Mouse (Mus musculus): ENCODE measurements around the gene Lrrc8d.

The Lrrc8d gene

DNA sequence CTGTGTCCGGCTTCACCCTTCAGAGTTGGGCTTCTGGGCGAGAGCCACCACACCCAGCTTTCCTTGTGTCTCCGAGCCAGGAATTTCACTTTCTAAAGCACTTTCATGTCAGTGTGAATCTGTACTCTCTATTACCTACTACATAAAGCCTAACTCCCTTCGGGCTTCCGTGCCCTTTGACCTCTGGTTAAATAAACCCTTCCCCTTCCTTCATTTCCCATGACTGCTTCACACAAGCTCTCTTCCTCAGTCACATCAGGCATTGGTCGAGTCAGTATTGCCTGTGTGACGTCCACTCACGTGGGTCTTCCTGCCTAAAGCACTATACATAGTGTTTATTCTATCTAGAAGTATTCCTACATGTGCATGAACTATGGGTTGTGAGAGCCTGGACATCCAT, 77.9 kb downstream of the Lrrc8d start:
- no peak for DNase-seq

- DNase-seq = no peak
Observed at GRCm38 (mm10) chr5:105778189-105778588, 78.4 kb downstream of the Lrrc8d start.

DNA sequence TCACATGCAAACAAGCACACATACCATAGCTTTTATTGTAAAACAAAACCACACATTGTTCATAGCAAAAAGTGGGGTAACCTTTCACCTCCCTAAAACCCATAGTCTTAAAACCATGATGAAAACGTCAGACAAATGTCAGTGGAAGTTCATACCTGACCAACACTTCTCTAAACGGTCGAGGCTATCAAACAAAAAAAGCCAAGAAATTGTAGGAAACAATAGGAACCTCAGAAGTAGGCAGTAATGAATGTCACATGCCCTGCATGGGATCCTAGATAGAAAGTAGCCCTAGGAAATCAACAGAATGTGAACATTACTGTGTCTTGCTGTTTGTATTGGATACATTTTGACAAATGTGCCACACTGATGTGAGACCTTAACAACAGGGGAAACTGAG, 79.0 kb downstream of the Lrrc8d start:
- DNase-seq = no peak

DNA sequence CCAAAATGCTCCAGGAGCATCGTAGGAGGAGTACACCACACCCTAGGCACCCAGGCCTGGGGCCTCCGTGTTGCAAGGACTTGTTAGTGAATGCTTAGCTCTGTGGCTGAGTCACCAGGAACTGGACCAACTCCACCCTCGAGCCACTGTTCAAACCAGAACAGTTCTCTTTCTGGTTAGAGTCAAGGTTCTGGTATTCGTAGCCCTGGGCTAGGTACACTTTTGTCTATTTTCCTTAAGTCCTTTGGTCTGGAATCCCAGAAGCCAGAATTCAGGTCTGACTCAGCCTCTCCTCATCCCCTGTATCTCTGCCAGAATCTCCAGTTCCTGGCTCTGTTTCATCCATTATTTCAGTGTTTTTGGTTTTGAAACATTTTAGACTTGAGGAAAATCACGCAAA, 79.6 kb downstream of the Lrrc8d start:
- no peak for DNase-seq

GRCm38 (mm10) chr5:105783848-105784247, 84.1 kb downstream of the Lrrc8d start:
- no peak for DNase-seq

DNA sequence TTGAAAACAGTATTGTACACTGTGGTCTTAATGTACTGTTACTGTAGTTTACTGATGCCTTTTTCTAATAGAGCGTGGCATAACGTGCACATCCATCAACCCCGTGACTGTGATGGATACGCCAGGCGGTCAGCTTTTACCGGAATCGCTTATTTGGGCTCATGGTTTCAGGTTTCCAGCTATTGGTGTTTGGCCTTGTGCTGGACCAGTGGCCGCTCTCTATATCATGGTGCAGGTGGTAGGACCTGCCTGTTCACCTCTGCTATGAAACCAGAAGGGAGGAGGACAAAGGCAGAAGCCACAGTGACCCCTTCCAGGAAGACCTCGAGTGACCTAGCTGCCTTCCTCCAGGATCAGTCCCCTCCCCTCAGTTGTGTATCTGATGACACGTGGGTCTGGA, 85.0 kb downstream of the Lrrc8d start:
- no peak for DNase-seq

DNA sequence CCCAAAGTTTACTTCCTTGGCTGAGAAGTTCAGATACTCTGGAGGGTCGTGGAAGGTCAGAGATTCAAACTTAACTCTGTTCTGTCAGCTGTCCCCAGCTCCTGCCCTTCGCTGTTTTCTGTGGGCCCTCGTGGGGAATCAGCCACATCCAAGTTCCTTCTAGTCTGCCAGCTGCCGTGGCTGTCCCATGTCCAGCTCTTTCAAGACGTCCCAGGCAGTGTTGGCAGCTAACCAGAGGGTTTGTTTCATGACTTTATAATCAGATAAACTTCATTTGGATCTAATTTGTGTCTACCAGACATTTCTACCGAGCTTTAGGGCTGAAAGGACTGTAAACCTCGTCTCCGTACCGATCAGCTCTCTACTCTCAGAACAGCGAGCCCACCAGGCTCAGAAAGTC, 87.8 kb downstream of the Lrrc8d start:
- DNase-seq = no peak

- no peak for DNase-seq
Observed at GRCm38 (mm10) chr5:105789801-105790200, 90.0 kb downstream of the Lrrc8d start.

- no peak for DNase-seq
Observed at GRCm38 (mm10) chr5:105792331-105792801, 92.6 kb downstream of the Lrrc8d start.

GRCm38 (mm10) chr5:105792853-105793547, 93.2 kb downstream of the Lrrc8d start:
- DNase-seq = no peak

- DNase-seq = no peak
Observed at GRCm38 (mm10) chr5:105793548-105793940, 93.8 kb downstream of the Lrrc8d start.

GRCm38 (mm10) chr5:105798421-105798820, 98.7 kb downstream of the Lrrc8d start:
- DNase-seq = no peak

- no peak for DNase-seq
Observed at GRCm38 (mm10) chr5:105799850-105800635, 100.3 kb downstream of the Lrrc8d start.

DNA sequence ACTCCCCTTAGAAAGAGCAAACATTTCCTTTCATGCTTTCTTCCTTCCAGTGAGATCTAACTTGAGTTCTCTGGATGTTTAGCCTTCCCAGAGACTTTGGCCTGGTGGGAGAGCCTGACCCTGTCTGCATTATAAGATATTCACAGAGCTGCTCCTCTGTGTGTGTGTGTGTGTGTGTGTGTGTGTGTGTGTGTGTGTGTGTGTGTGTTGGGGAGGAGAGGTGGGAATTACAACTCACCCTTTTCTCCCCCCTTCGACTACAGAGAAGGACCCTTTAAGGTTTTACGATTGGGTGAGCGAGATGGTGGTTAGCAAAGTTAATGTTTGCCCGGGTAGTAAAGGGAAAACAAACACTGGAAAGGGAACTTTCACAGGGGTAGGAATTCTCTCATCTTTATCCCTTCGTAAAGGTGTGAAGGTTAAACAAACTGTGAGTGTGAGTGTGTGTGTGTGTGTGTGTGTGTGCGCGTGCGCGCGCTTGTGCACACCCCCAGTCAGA, 101.3 kb downstream of the Lrrc8d start:
- no peak for DNase-seq

DNA sequence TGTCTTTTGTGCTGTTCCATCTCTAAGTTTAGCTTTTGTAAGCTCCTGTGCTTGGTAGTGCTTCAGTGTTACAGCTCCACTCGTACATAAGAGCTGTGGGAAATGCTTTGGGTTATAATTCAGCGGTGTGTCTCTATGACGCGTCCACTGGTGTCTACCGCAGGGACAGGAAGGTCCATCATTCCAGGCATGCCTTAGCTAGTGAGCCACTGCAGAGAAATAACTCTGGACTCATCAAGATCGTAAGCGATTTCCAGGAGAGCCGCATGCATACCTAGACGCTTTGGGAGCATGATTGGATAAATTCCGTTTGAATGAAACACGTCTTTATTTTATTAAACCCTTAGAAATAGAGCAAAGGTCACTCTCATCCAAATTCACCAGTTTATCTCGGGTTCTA, 106.2 kb downstream of the Lrrc8d start:
- no peak for DNase-seq

GRCm38 (mm10) chr5:105807461-105807860, 107.7 kb downstream of the Lrrc8d start:
- DNase-seq = no peak

DNA sequence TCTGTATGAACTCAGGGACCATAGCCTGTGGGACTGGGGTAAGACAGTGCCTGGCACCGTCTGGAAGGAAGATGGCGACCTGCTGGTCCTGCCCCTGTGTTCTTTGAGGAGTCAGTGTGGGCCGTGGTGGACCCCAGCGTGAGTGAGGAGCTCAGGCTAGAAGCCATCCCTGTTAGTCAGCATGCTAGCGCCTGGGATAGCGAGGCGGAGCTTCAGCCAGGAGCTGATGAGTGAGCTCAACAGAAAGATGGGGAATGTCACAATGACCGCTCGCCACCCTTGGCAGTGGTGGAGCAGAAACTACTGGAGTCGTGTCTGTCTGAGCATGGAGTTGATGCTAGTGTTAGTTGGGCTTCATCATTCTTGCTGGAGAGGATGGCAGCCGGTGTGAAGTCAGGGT, 109.3 kb downstream of the Lrrc8d start:
- no peak for DNase-seq

- no peak for DNase-seq
Observed at GRCm38 (mm10) chr5:105813036-105813435, 113.3 kb downstream of the Lrrc8d start.

DNA sequence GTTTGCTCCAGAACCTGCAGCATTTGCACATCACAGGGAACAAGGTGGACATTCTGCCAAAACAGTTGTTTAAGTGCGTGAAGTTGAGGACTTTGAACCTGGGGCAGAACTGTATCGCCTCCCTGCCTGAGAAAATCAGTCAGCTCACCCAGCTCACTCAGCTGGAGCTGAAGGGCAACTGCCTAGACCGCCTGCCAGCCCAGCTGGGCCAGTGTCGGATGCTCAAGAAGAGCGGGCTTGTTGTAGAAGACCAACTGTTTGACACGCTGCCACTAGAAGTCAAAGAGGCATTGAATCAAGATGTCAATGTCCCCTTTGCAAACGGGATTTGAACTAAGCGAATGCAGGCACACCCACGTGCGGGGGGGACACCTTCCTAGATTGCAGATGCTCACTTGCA, 114.2 kb downstream of the Lrrc8d start:
- no peak for DNase-seq

DNA sequence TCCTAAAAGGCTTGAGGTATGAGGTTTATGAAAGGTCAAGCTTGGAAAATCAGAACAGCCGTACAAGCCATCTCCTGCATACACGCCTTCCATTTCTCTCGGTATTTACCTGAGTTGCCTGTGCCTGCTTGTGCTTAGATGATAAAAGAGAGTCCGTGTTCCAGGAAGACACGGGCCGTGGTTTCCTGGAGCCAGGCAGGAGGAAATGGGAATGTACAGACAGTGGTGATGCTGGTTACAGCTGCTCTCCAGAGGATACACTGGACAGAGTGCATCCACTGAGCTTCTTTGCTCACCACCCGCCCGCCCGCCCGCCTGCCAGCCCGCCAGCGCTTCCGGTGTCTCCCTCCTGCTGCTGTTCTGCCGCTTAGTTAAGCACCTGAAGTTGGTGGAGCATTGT, 116.3 kb downstream of the Lrrc8d start:
- DNase-seq = no peak

GRCm38 (mm10) chr5:105817248-105817976, 117.6 kb downstream of the Lrrc8d start:
- peak; percentile 32 for DNase-seq

DNA sequence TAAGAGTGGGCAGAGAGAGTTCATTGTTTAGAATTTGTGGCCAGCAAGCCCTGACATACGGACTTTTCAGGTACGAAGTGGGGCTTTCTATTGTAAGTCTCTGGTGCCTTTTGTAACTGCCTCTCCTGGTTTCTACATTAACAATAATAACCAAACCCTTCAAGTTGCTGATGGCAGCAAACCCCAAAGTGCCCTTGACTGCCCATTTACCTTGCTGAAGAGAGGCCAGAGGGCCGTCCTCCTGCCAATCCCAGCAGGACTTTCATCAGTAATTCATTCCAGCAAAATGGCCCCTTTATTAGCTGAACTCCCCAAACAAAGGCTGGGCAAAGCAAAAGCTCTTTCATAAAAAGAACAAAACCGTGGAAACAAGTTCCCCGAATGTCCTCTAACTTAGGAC, 118.6 kb downstream of the Lrrc8d start:
- no peak for DNase-seq

- no peak for DNase-seq
Observed at GRCm38 (mm10) chr5:105821390-105821789, 121.6 kb downstream of the Lrrc8d start.
